Mouse (Mus musculus) ES-E14 (cell line): ENCODE results near the gene Nudt9. TPM values are rescaled to one million over a fixed set of nuclear protein-coding genes. Genes with fewer than 3 reads are reported as not detected.

ENCODE experiments used
- DNase-seq: peaks from one replicate; pipeline ENCODE4 v3.0.0-alpha.2; 2013; ENCODE audit warnings: low read depth, low spot score
- H3K27ac ChIP-seq: 2 replicates; pipeline ENCODE4 v1.5.1; 2012; ENCODE audit warnings: low read depth, mild to moderate bottlenecking, low read length, moderate library complexity, mixed read lengths; ENCODE audit not compliant: poor library complexity, insufficient read depth, severe bottlenecking
- H3K36me3 ChIP-seq: 2 replicates; pipeline ENCODE4 v1.6.1; 2012; ENCODE audit warnings: mild to moderate bottlenecking, low read length, moderate library complexity, mixed read lengths; ENCODE audit not compliant: control insufficient read depth, poor library complexity, insufficient read depth, severe bottlenecking
- H3K4me1 ChIP-seq, 2 experiments: fragments of 150-350 bp in 1 of 2; sonication (generic) in 1 of 2; 2 replicates each; pipeline ENCODE4 v1.6.1; 2012; ENCODE audit warnings: low read length in 2 of 2, mild to moderate bottlenecking in 1 of 2, mixed read lengths in 1 of 2; ENCODE audit not compliant: control insufficient read depth in 2 of 2, insufficient read depth in 2 of 2, poor library complexity in 1 of 2
- H3K4me3 ChIP-seq, 2 experiments: fragments of 150-350 bp in 1 of 2; sonication (generic) in 1 of 2; 2 replicates each; pipeline ENCODE4 v1.5.1; 2012; ENCODE audit warnings: low read length in 2 of 2, low read depth in 1 of 2, mild to moderate bottlenecking in 1 of 2, mixed read lengths in 1 of 2; ENCODE audit not compliant: insufficient read depth in 1 of 2, poor library complexity in 1 of 2, severe bottlenecking in 1 of 2
- H3K9ac ChIP-seq: 2 replicates; pipeline ENCODE4 v1.6.1; 2012; ENCODE audit warnings: low read depth, mild to moderate bottlenecking, low read length, mixed read lengths; ENCODE audit not compliant: poor library complexity, insufficient read depth, severe bottlenecking
- H3K9me3 ChIP-seq: fragments of 150-350 bp; sonication (generic); 2 replicates; pipeline ENCODE4 v1.6.1; 2012; ENCODE audit warnings: low read depth, mild to moderate bottlenecking, low read length; ENCODE audit not compliant: control insufficient read depth, insufficient read depth
- CHD2 ChIP-seq: IDR thresholded peaks from 2 replicates; pipeline ENCODE4 v1.6.1; 2014; ENCODE audit warnings: mild to moderate bottlenecking, low read depth, low read length, inconsistent platforms
- HCFC1 ChIP-seq: IDR thresholded peaks from 2 replicates; pipeline ENCODE4 v1.6.1; 2012; ENCODE audit warnings: low read length, inconsistent platforms, borderline replicate concordance; ENCODE audit not compliant: insufficient read depth
- MAFK ChIP-seq: IDR thresholded peaks from 2 replicates; pipeline ENCODE4 v1.6.1; 2014; ENCODE audit warnings: mild to moderate bottlenecking, low read depth, low read length, inconsistent platforms; ENCODE audit not compliant: insufficient read depth
- ZC3H11A ChIP-seq: IDR thresholded peaks from 2 replicates; pipeline ENCODE4 v1.6.1; 2012; ENCODE audit warnings: low read depth, mild to moderate bottlenecking, inconsistent platforms, low read length, borderline replicate concordance
- ZNF384 ChIP-seq: IDR thresholded peaks from 2 replicates; pipeline ENCODE4 v1.6.1; 2012; ENCODE audit warnings: low read depth, low read length, inconsistent platforms
- in situ Hi-C, 2 experiments: fragments of 600-800 bp; cut with MboI; formaldehyde crosslinking; loops; one replicate each; pipeline ENCODE4 v1.15.1; 2025; ENCODE audit warnings: low sequenced_read_pairs in 2 of 2, inconsistent platforms in 1 of 2; ENCODE audit not compliant: unreplicated experiment in 2 of 2
- total RNA-seq: library from RNA; depleted of rRNA; stranded (reverse); fragments of 300-350 nt; gene quantifications from 2 replicates; pipeline ENCODE4 v1.2.3, GENCODE M21; 2012

The Nudt9 gene
- total RNA-seq, 1 experiment: 55.4 TPM

DNA sequence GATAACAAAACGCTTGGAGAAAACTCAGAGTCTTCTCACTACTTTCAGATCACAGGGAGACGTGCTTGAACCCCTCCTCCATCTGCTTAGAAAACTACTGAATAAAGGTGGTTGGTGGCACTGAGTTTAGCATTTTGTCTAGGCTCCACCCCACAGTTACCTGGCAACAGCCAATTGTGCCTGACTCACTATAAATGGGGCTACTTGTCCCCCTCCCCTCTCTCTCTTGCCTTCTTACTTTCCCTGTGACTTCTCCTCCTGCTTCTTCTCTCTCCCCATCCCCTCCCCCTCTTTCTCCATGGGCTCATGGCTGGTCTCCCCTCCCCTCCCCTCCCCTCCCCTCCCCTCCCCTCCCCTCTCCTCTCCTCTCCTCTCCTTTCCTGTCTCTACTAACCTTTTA, 58.0 kb downstream of the Nudt9 start:
- TF ChIP-seq ZNF384 (no peak), HCFC1 (no peak), MAFK (no peak), ZC3H11A (no peak), CHD2 (no peak)
- H3K9me3 ChIP-seq: no peaks in the 10 kb centered on the region
- H3K4me1 ChIP-seq: peaks cover 21 to 23% of the 10 kb centered on the region in 2 experiments
- in situ Hi-C loops: no loop called here
- no peak overlapping the region for H3K9ac ChIP-seq
- H3K36me3 ChIP-seq: no peaks in the 10 kb centered on the region
- no peak overlapping the region; the same call in 1 of the 2 replicates for H3K27ac ChIP-seq
- no peak overlapping the region for H3K4me3 ChIP-seq
- no peak for DNase-seq

DNA sequence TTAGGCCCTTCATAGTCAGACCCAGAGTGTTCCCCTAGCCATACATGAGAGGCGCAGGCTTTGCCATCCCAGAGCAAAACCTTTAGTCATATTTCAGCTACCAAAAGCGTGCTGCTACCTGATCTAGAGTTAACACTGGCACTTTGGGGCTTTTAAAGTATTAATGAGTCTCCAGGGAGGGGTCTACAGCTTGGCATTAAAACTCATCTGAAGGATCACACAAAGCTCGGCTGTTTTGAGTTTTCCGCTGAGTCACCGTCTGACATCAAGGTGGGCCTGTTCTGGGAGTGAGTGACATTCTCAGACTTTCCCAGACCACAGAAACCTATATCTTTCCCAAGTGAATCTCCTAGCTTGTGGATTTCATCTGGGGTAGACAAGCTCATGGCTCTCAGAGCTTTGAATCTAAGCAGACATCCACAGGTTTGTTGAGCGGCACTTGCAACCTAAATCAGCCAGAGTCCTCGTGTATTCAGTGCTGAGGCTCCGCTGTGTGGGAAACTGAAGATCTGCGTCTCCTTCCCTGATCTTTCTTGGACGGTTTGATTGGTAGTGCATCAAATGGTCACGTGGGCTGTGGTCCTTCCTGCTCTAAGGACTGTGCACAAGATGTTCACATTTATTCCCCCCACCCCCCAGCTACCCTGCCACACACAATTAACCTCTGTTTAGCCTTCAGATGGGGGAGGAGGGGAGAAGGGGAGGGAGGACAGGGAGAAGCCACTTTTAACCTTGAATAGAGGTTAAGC, 62.2 kb downstream of the Nudt9 start:
- TF ChIP-seq MAFK (peak; percentile 78), CHD2 (no peak)
- H3K36me3 ChIP-seq: no peaks in the 10 kb centered on the region
- H3K27ac ChIP-seq: peak overlapping the region; percentile 49; the same call in 1 of the 2 replicates
- in situ Hi-C loops: no loop called here
- no peaks in the 10 kb centered on the region for H3K9me3 ChIP-seq
- H3K4me3 ChIP-seq: no peak overlapping the region; a peak in 1 of 4 replicates
- no peak for DNase-seq
- no peak overlapping the region for H3K9ac ChIP-seq
- peaks cover 24 to 30% of the 10 kb centered on the region in 2 experiments for H3K4me1 ChIP-seq

DNA sequence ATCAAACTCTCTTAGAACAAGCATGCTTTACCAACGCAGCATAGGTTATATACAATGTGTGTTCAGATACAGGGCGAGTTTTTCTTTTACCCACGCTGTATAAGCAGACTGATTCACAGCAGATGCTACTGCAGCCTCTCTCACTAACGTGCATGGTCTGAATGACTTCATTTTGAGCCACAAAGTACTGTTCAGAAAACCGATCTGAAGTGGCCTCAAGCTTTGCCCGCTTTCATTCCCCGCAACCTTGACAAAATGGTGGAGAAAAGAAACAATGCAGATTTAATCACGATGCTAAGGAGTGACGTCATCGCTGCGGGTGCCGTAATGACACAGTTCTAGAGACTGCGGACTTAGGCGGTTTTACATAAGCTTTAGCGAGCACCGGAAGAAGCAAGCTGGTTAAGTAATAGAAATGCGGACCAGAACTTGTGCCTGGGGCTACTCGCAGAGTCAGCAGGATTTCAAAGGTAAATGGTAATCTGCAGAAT, 62.8 kb downstream of the Nudt9 start:
- H3K36me3 ChIP-seq: no peaks in the 10 kb centered on the region
- DNase-seq: peak; percentile 72

DNA sequence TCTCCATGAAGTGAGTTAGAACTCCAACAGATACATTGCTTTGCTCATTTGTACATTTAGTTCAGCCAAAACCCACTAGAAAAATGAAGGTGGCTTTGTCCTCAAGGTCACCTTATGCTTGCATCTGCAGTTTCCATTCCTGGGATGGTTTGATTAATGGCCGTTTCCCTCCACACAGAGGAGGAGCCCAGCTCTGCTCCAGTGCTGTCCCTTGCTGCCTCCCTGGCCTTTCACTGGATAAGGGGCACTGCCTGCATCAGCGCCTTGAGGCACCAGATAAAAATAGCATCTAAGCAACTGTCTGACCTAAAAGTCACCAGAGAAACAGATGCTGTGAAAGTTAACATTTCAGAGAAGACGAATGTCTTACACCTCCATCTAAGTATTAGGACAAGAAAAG, 63.4 kb downstream of the Nudt9 start:
- H3K9ac ChIP-seq: no peak overlapping the region
- no peaks in the 10 kb centered on the region for H3K36me3 ChIP-seq
- in situ Hi-C loops: no loop called here
- DNase-seq: no peak
- TF ChIP-seq MAFK (no peak; the same call in 1 of the 2 replicates), ZC3H11A (no peak), CHD2 (no peak), ZNF384 (no peak), HCFC1 (no peak)
- H3K27ac ChIP-seq: peak overlapping the region; percentile 26; the same call in 1 of the 2 replicates
- no peak overlapping the region for H3K4me3 ChIP-seq
- peaks cover 22 to 30% of the 10 kb centered on the region in 2 experiments for H3K4me1 ChIP-seq
- no peaks in the 10 kb centered on the region for H3K9me3 ChIP-seq

More for the DNA sequence above, 62.8 kb downstream of the Nudt9 start:
- TF ChIP-seq MAFK (peak; percentile 78), HCFC1 (no peak)
- Histone ChIP-seq H3K4me3 (no peak overlapping the region; a peak in 1 of 4 replicates), H3K9ac (no peak overlapping the region), H3K9me3 (no peaks in the 10 kb centered on the region), H3K4me1 (peaks cover 23 to 30% of the 10 kb centered on the region in 2 experiments), H3K27ac (peak overlapping the region; percentile 26; the same call in 1 of the 2 replicates)
- in situ Hi-C loops: no loop called here
